Comparison of ENCODE assay signal across 25 mouse cellular contexts in genomic region chr5:144322717-144323116, GRCm38 (mm10). TPM values are rescaled to one million over a fixed set of nuclear protein-coding genes. Genes with fewer than 3 reads are reported as not detected.
A peak's percentile ranks its signal among the peaks of the same experiment; 100 is the strongest.
DNase-seq lines count a peak whose midpoint lies in the region; ATAC-seq and TF ChIP-seq lines count a peak whose summit lies in the region.
"Had no signal": no experiment of that assay in that cellular context is flagged by ENCODE, and none has a peak within 500 bp of the region (broad histone marks: within the 10 kb centered on the region; RNA-seq: fewer than 3 reads in every experiment).

No protein-coding gene starts in this region.

- peaks cover 15% of the 10 kb centered on the region for H3K4me1 ChIP-seq in heart, postnatal 0 days (ENCODE audit: control insufficient read depth, insufficient read depth)
- H3K4me1 ChIP-seq in lung, postnatal 0 days (ENCODE audit: insufficient read depth, low read depth, low read length): peaks cover 3% of the 10 kb centered on the region; the same call in 1 of the 2 replicates
- peaks cover 7% of the 10 kb centered on the region for H3K4me1 ChIP-seq in lung, adult 2 months (ENCODE audit: control insufficient read depth, insufficient read depth, low read length)
- peaks cover 11% of the 10 kb centered on the region; the same call in 1 of the 2 replicates for H3K4me1 ChIP-seq in stomach, embryonic 15.5 days

- TF ChIP-seq EP300 in heart, postnatal 0 days (IDR thresholded peaks at IDR 0.05; ENCODE audit: low read depth): no peak
- no peak for TF ChIP-seq EP300 in lung, postnatal 0 days (IDR thresholded peaks at IDR 0.05)

- 74% methylated on average over 3 of the region's 3 CpGs for WGBS in heart, postnatal 0 days
- WGBS in lung, postnatal 0 days: 76% methylated on average over 3 of the region's 3 CpGs
- WGBS in lung, adult 2 months: 85% methylated on average over 3 of the region's 3 CpGs
- 85% methylated on average over 3 of the region's 3 CpGs for WGBS in stomach, embryonic 15.5 days

- H3K27ac ChIP-seq in heart, postnatal 0 days (ENCODE audit: low read depth): 0 out of 2 replicates have a peak overlapping the region, but pooled peaks have one; percentile 36
- H3K27ac ChIP-seq in lung, postnatal 0 days (ENCODE audit: low read length): peak overlapping the region; percentile 51; the same call in 1 of the 2 replicates
- H3K27ac ChIP-seq in stomach, embryonic 15.5 days: peak overlapping the region; percentile 57
- H3K27ac ChIP-seq: forebrain, embryonic 10.5 days; forebrain, embryonic 13.5 days; heart, embryonic 10.5 days; heart, embryonic 13.5 days; hindbrain, embryonic 12.5 days; hindbrain, embryonic 15.5 days had no signal

- H3K9me3 ChIP-seq in heart, postnatal 0 days (replicated peaks; ENCODE audit: control insufficient read depth, low read length): no peaks in the 10 kb centered on the region
- no peaks in the 10 kb centered on the region for H3K9me3 ChIP-seq in lung, postnatal 0 days (ENCODE audit: low read length)
- H3K9me3 ChIP-seq in stomach, embryonic 15.5 days: no peaks in the 10 kb centered on the region
- H3K9me3 ChIP-seq: forebrain, embryonic 10.5 days; forebrain, embryonic 13.5 days; heart, embryonic 10.5 days; heart, embryonic 13.5 days; hindbrain, embryonic 12.5 days; hindbrain, embryonic 15.5 days had no signal

- no peak for TF ChIP-seq POLR2A in lung, adult 2 months (IDR thresholded peaks at IDR 0.05; ENCODE audit: borderline replicate concordance, extremely low read depth, low read depth, low read length)

- H3K27me3 ChIP-seq in heart, postnatal 0 days (ENCODE audit: control insufficient read depth, insufficient read depth, low read length): no peaks in the 10 kb centered on the region
- H3K27me3 ChIP-seq in lung, postnatal 0 days (replicated peaks; ENCODE audit: insufficient read depth, low read length): no peaks in the 10 kb centered on the region
- no peaks in the 10 kb centered on the region for H3K27me3 ChIP-seq in stomach, embryonic 15.5 days (replicated peaks)
- H3K27me3 ChIP-seq: forebrain, embryonic 13.5 days; heart, embryonic 13.5 days; hindbrain, embryonic 12.5 days; hindbrain, embryonic 15.5 days had no signal

- H3K4me3 ChIP-seq in heart, postnatal 0 days (ENCODE audit: low read depth, low read length): no peak overlapping the region
- no peak overlapping the region for H3K4me3 ChIP-seq in lung, postnatal 0 days (ENCODE audit: low read depth, low read length)
- H3K4me3 ChIP-seq in lung, adult 2 months (replicated peaks; ENCODE audit: extremely low read depth, low read depth, low read length): no peak overlapping the region
- no peak overlapping the region for H3K4me3 ChIP-seq in stomach, embryonic 15.5 days (replicated peaks)
- H3K4me3 ChIP-seq: forebrain, embryonic 10.5 days; forebrain, embryonic 13.5 days; heart, embryonic 10.5 days; heart, embryonic 13.5 days; hindbrain, embryonic 12.5 days; hindbrain, embryonic 15.5 days had no signal

- ATAC-seq in heart, postnatal 0 days (ENCODE audit: insufficient read depth, low read depth): 0 out of 2 replicates have a peak, but pooled peaks have one; percentile 30
- ATAC-seq in lung, postnatal 0 days: no peak
- ATAC-seq in stomach, embryonic 15.5 days (ENCODE audit: insufficient read depth, low FRiP score, low read depth): no peak
- ATAC-seq: CD4-positive, CD25-positive, alpha-beta regulatory T cell, adult 4 months; forebrain, embryonic 13.5 days; forebrain, embryonic 16.5 days had no signal

- DNase-seq in heart, postnatal 0 days (ENCODE audit: low spot score): no peak
- no peak for DNase-seq in heart, adult 8-10 months (ENCODE audit: low spot score)
- no peak for DNase-seq in lung, postnatal 0 days (ENCODE audit: low spot score)
- no peak for DNase-seq in lung, adult 2 months
- DNase-seq in right cerebral cortex, adult 2 months (ENCODE audit: low spot score in 2 of 2): no peak
- no peak for DNase-seq in layer of hippocampus, adult 8-10 months (ENCODE audit: low spot score in 2 of 2)
- DNase-seq: adrenal gland, postnatal 10 days; adrenal gland, postnatal 36 days; cerebellum, adult 18-20 months; cerebellum, adult 9-10 months; cerebellum, postnatal 14 days; gastrocnemius, postnatal 10 days; gastrocnemius, postnatal 36 days had no signal

- H3K36me3 ChIP-seq in heart, postnatal 0 days (replicated peaks; ENCODE audit: control insufficient read depth, insufficient read depth, low read length): no peaks in the 10 kb centered on the region
- H3K36me3 ChIP-seq in lung, postnatal 0 days (ENCODE audit: insufficient read depth, low read length): no peaks in the 10 kb centered on the region
- no peaks in the 10 kb centered on the region for H3K36me3 ChIP-seq in stomach, embryonic 15.5 days
- H3K36me3 ChIP-seq: forebrain, embryonic 10.5 days; heart, embryonic 10.5 days; heart, embryonic 13.5 days; hindbrain, embryonic 12.5 days; hindbrain, embryonic 15.5 days had no signal

- H3K4me2 ChIP-seq in heart, postnatal 0 days (ENCODE audit: low read depth, low read length): no peak overlapping the region
- H3K4me2 ChIP-seq in lung, postnatal 0 days (replicated peaks; ENCODE audit: low read depth, low read length): no peak overlapping the region
- no peak overlapping the region for H3K4me2 ChIP-seq in stomach, embryonic 15.5 days
- H3K4me2 ChIP-seq: forebrain, embryonic 13.5 days; heart, embryonic 13.5 days; hindbrain, embryonic 12.5 days; hindbrain, embryonic 15.5 days had no signal

- H3K9ac ChIP-seq in heart, postnatal 0 days (replicated peaks; ENCODE audit: low read depth, low read length): no peak overlapping the region
- H3K9ac ChIP-seq in lung, postnatal 0 days (replicated peaks; ENCODE audit: low read depth): no peak overlapping the region
- no peak overlapping the region for H3K9ac ChIP-seq in stomach, embryonic 15.5 days
- H3K9ac ChIP-seq: forebrain, embryonic 13.5 days; heart, embryonic 13.5 days; hindbrain, embryonic 12.5 days; hindbrain, embryonic 15.5 days had no signal

- no peak for TF ChIP-seq CTCF in heart, postnatal 0 days (IDR thresholded peaks at IDR 0.05; ENCODE audit: low read depth)
- TF ChIP-seq CTCF in lung, postnatal 0 days (IDR thresholded peaks at IDR 0.05): no peak
- no peak for TF ChIP-seq CTCF in lung, adult 2 months (IDR thresholded peaks at IDR 0.05; ENCODE audit: insufficient read depth, low read length)

RNA-seq across cellular contexts. Expression of gene Baiap2l1, which starts 35.2 kb away (rescaled TPM):
- total RNA-seq in heart, postnatal 0 days (2014; rRNA removed; ENCODE audit: low replicate concordance): 6.0 and 6.2 TPM in 2 replicates
- 10.2 and 11.1 TPM in 2 replicates for polyA plus RNA-seq in heart, postnatal 0 days (2015; fragmentation: Nextera tagmentation; extraction: Ambion mirVana)
- 10 to 100 TPM in 1 of 4 experiments, 1 to 10 TPM in 3; 6.4 to 10.6 (median 8.3) TPM for total RNA-seq in heart, adult 8-10 months (2022)
- polyA plus RNA-seq in lung, postnatal 0 days (2015; fragmentation: Nextera tagmentation; extraction: Ambion mirVana): 18.3 and 21.5 TPM in 2 replicates
- polyA plus RNA-seq in lung, adult 2 months (2012; rRNA removed): 20.4 and 22.6 TPM in 2 replicates
- polyA plus RNA-seq in stomach, embryonic 15.5 days (2015; fragmentation: Nextera tagmentation; extraction: Ambion mirVana): 20.1 and 22.8 TPM in 2 replicates
- 1 to 10 TPM in 2 of 4 experiments, under 1 TPM in 2; 0.61 to 1.3 (median 0.89) TPM for total RNA-seq in layer of hippocampus, adult 8-10 months (2022)
- total RNA-seq: granulocyte monocyte progenitor cell, adult 5-6 weeks; hematopoietic stem cell, adult 5-6 weeks; MEL had no signal
